Mouse (Mus musculus): ENCODE data around the gene Gpr107. TPM values are rescaled to one million over a fixed set of nuclear protein-coding genes. Genes with fewer than 3 reads are reported as not detected.

Gene Gpr107
- polyA plus RNA-seq, 1 experiment: 28.7 TPM

DNA sequence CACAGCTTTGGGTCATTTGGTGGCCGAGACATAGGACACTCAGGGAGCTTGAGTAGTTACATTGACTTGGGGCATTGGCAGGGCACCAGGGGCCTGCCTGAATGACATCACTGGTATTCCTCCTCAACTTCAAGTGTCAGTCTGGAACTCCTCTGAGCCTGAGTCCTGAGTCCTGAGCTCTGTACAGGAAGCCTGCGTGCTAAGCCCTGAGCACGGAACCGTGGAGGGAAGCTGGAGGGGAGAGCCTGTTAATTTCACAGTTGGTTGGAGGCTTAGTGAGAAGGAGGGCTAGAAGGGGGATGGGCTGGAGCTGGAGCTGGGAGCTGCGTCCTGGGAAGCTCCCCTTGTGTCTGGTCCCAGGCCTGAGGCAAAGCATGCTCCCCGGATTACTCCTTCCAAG, 115.3 kb downstream of the Gpr107 start:
- Histone ChIP-seq H3ac (ENCODE audit: control insufficient read depth, insufficient read length, low read depth) (no peak overlapping the region), H3K4me3 (ENCODE audit: insufficient read depth, poor library complexity, severe bottlenecking) (no peak overlapping the region), H3K27me3 (ENCODE audit: control insufficient read depth, insufficient read depth, insufficient read length) (no peaks in the 10 kb centered on the region), H3K79me3 (ENCODE audit: low read depth) (peaks cover 47% of the 10 kb centered on the region), H3K79me2 (ENCODE audit: control insufficient read depth, insufficient read depth) (peaks cover 90% of the 10 kb centered on the region), H3K36me3 (ENCODE audit: control insufficient read depth, insufficient read depth) (peaks cover 15% of the 10 kb centered on the region)
- no peak for TF ChIP-seq MAX (IDR thresholded peaks at IDR 0.05)
- TF ChIP-seq CEBPB (IDR thresholded peaks at IDR 0.05; ENCODE audit: low read depth): no peak
- no peak for TF ChIP-seq MYOD1 (IDR thresholded peaks at IDR 0.05; ENCODE audit: control insufficient read depth, insufficient read length, low read depth)
- no peak for TF ChIP-seq CTCF (IDR thresholded peaks at IDR 0.05; ENCODE audit: control insufficient read depth, insufficient read depth, insufficient read length)

Other genes starting within 250 kb of the Gpr107 start
- 0.70 TPM for gene Ptges, start 222.5 kb upstream of the Gpr107 start, polyA plus RNA-seq (2012; fragmentation: generic; extraction: Trizol)
- gene Tor1b, start 199.4 kb upstream of the Gpr107 start, polyA plus RNA-seq (2012; fragmentation: generic; extraction: Trizol): 30.5 TPM
- gene Tor1a, start 184.4 kb upstream of the Gpr107 start, polyA plus RNA-seq (2012; fragmentation: generic; extraction: Trizol): 59.2 TPM
- gene BC005624, start 170.1 kb upstream of the Gpr107 start, polyA plus RNA-seq (2012; fragmentation: generic; extraction: Trizol): 36.9 TPM
- 26.4 TPM for gene Usp20, start 170.0 kb upstream of the Gpr107 start, polyA plus RNA-seq (2012; fragmentation: generic; extraction: Trizol)
- 13.5 TPM for gene Fnbp1, start 10.3 kb upstream of the Gpr107 start, polyA plus RNA-seq (2012; fragmentation: generic; extraction: Trizol)
- 58.6 TPM for gene Ncs1, start 93.5 kb downstream of the Gpr107 start, polyA plus RNA-seq (2012; fragmentation: generic; extraction: Trizol)
- gene Hmcn2, start 162.1 kb downstream of the Gpr107 start, polyA plus RNA-seq (2012; fragmentation: generic; extraction: Trizol): 4.1 TPM

Data from C2C12 (cell line).